Mouse (Mus musculus) MEL (cell line): ENCODE measurements at regions not wholly inside any gene's neighbourhood (a gene's known extent, or its start where the extent isn't known, plus 50 kb on each side); places are given as distances from the start of the nearest gene placed in this dataset.
"Not testable (repeated sequence)": the region's sequence is repeated elsewhere in the genome, so short reads cannot be mapped to it uniquely, and the experiment has no call there.

Experiments
- DNase-seq: peaks from one replicate; pipeline ENCODE4 v3.0.0; 2011; ENCODE audit warnings: low read depth, low spot score
- H3K27ac ChIP-seq: 2 replicates; pipeline ENCODE4 v1.5.1; 2012; ENCODE audit warnings: low read depth, mild to moderate bottlenecking, control low read depth, low read length, moderate library complexity; ENCODE audit not compliant: control insufficient read depth
- H3K27me3 ChIP-seq, 2 experiments: fragments of 150-350 bp in 1 of 2; sonication (generic) in 1 of 2; 2 replicates each; pipeline ENCODE4 v1.6.1; 2012; ENCODE audit warnings: low read length in 2 of 2, mild to moderate bottlenecking in 2 of 2, improper control_type of control experiment in 1 of 2, moderate library complexity in 1 of 2; ENCODE audit not compliant: insufficient read depth in 2 of 2, control insufficient read depth in 1 of 2
- H3K36me3 ChIP-seq, 2 experiments: 2 replicates each; pipeline ENCODE4 v1.6.1; 2012 to 2014; ENCODE audit warnings: low read length in 2 of 2, improper control_type of control experiment in 1 of 2, inconsistent platforms in 1 of 2, mild to moderate bottlenecking in 1 of 2; ENCODE audit not compliant: insufficient read depth in 2 of 2, control insufficient read depth in 1 of 2
- H3K4me1 ChIP-seq, 2 experiments: fragments of 150-350 bp in 1 of 2; sonication (generic) in 1 of 2; 2 replicates each; pipeline ENCODE4 v1.6.1; 2012; ENCODE audit warnings: low read length in 2 of 2, improper control_type of control experiment in 1 of 2, mild to moderate bottlenecking in 1 of 2; ENCODE audit not compliant: insufficient read depth in 2 of 2, control insufficient read depth in 1 of 2
- H3K4me3 ChIP-seq, 2 experiments: fragments of 150-350 bp in 1 of 2; sonication (generic) in 1 of 2; 2 replicates each; pipeline ENCODE4 v1.5.1; 2012; ENCODE audit warnings: low read depth in 2 of 2, low read length in 2 of 2, mild to moderate bottlenecking in 2 of 2, moderate library complexity in 2 of 2, control low read depth in 1 of 2, improper control_type of control experiment in 1 of 2; ENCODE audit not compliant: control insufficient read depth in 1 of 2, insufficient read depth in 1 of 2
- H3K79me2 ChIP-seq: 2 replicates; pipeline ENCODE4 v1.6.1; 2012; ENCODE audit warnings: mild to moderate bottlenecking, low read length, moderate library complexity; ENCODE audit not compliant: control insufficient read depth, poor library complexity, insufficient read depth
- H3K9ac ChIP-seq: 2 replicates; pipeline ENCODE4 v1.6.1; 2012; ENCODE audit warnings: low read depth, mild to moderate bottlenecking, control low read depth, low read length, moderate library complexity; ENCODE audit not compliant: control insufficient read depth, poor library complexity, severe bottlenecking
- H3K9me3 ChIP-seq: fragments of 150-350 bp; sonication (generic); replicated peaks from 2 replicates; pipeline ENCODE4 v1.6.1; 2012; ENCODE audit warnings: mild to moderate bottlenecking, low read length, improper control_type of control experiment, moderate library complexity; ENCODE audit not compliant: insufficient read depth
- CHD1 ChIP-seq: IDR thresholded peaks from 2 replicates; pipeline ENCODE4 v1.6.1; 2012; ENCODE audit warnings: low read depth, mild to moderate bottlenecking, inconsistent platforms, low read length, improper control_type of control experiment
- CTCF ChIP-seq, 3 experiments: IDR thresholded peaks in 2 of 3; conservative IDR thresholded peaks in 1 of 3; 2 replicates each; pipeline ENCODE4 v1.5.1; 2011 to 2012; ENCODE audit warnings: low read length in 3 of 3, low read depth in 2 of 3, mild to moderate bottlenecking in 2 of 3, improper control_type of control experiment in 1 of 3, inconsistent platforms in 1 of 3, mixed read lengths in 1 of 3, moderate library complexity in 1 of 3; ENCODE audit not compliant: control insufficient read depth in 1 of 3, insufficient read depth in 1 of 3, poor library complexity in 1 of 3, severe bottlenecking in 1 of 3
- ELF1 ChIP-seq: IDR thresholded peaks from 2 replicates; pipeline ENCODE4 v1.6.1; 2014; ENCODE audit warnings: low read depth, mild to moderate bottlenecking, inconsistent platforms, low read length, improper control_type of control experiment, moderate library complexity
- EP300 ChIP-seq, 2 experiments: IDR thresholded peaks; 2 replicates each; pipeline ENCODE4 v1.6.1; 2011; ENCODE audit warnings: improper control_type of control experiment in 2 of 2, low read length in 2 of 2, low read depth in 1 of 2, mild to moderate bottlenecking in 1 of 2
- GABPA ChIP-seq: IDR thresholded peaks from 2 replicates; pipeline ENCODE4 v1.6.1; 2012; ENCODE audit warnings: low read depth, mild to moderate bottlenecking, inconsistent platforms, low read length, improper control_type of control experiment, moderate library complexity
- MAFK ChIP-seq: IDR thresholded peaks from 2 replicates; pipeline ENCODE4 v1.6.1; 2011; ENCODE audit warnings: low read depth, mild to moderate bottlenecking, low read length, improper control_type of control experiment, borderline replicate concordance
- MAZ ChIP-seq: IDR thresholded peaks from 2 replicates; pipeline ENCODE4 v1.6.1; 2012; ENCODE audit warnings: low read depth, mild to moderate bottlenecking, inconsistent platforms, low read length, improper control_type of control experiment
- MYB ChIP-seq: IDR thresholded peaks from 2 replicates; pipeline ENCODE4 v1.6.1; 2011; ENCODE audit warnings: mild to moderate bottlenecking, low read depth, low read length, improper control_type of control experiment
- SMC3 ChIP-seq: IDR thresholded peaks from 2 replicates; pipeline ENCODE4 v1.6.1; 2011; ENCODE audit warnings: low read depth, low read length, improper control_type of control experiment
- TAL1 ChIP-seq: IDR thresholded peaks from 2 replicates; pipeline ENCODE4 v1.6.1; 2012; ENCODE audit warnings: mild to moderate bottlenecking, inconsistent platforms, low read length, moderate library complexity, mixed read lengths
- USF1 ChIP-seq: IDR thresholded peaks from 2 replicates; pipeline ENCODE4 v1.6.1; 2014; ENCODE audit warnings: low read depth, mild to moderate bottlenecking, inconsistent platforms, low read length, improper control_type of control experiment, moderate library complexity
- ZMIZ1 ChIP-seq: IDR thresholded peaks from 2 replicates; pipeline ENCODE4 v1.6.1; 2012; ENCODE audit warnings: low read depth, mild to moderate bottlenecking, inconsistent platforms, low read length, improper control_type of control experiment, moderate library complexity

DNA sequence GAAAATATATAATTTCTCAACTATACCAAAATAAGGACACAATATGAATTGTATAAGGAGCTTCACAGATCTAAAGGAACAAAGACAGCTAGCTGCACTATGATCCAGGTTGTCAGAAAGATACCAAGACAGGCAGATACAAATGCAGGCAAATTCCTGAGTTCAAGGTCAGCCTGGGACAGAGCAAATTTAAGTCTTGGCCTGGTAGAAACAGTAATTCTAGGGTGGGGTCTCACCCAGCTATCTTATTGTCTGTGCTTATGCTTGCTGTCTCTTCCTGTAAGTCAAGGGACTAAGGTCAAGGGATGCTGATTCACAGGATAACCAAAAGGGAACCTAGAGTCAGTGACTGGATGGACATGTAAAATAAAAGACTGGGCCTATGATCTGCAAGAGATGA, 250.4 kb downstream of the Nucb2 start:
- H3K27me3 ChIP-seq, result no peaks in the 10 kb centered on the region
- H3K4me1 ChIP-seq, result no peaks in the 10 kb centered on the region
- H3K9me3 ChIP-seq, result no peaks in the 10 kb centered on the region
- no peaks in the 10 kb centered on the region for H3K79me2 ChIP-seq
- H3K4me3 ChIP-seq, result no peak overlapping the region
- no peak overlapping the region for H3K27ac ChIP-seq
- H3K36me3 ChIP-seq, result no peaks in the 10 kb centered on the region
- no peak overlapping the region for H3K9ac ChIP-seq
- TF ChIP-seq CHD1 (no peak), TAL1 (no peak)
- DNase-seq, result no peak

DNA sequence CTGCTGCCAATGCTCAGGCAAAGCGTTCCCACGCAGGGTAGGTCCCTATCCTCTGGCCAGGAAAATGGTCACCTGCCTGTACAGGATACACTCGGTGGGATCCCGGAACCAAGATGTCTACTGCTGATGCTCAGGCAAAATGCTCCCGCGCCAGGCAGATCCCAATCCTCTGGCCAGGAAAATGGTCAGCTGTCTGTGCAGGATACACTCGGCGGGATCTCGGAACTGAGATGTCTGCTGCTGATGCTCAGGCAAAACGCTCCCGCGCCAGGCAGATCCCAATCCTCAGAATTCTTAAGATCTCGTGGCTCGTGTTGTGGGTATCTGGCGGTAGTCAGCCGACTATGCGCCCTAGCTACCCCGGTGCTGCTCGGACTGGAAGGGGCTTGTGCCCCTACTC, 288.0 kb downstream of the Nucb2 start:
- not testable (repeated sequence) for H3K4me1 ChIP-seq, H3K36me3 ChIP-seq, H3K9me3 ChIP-seq, H3K27me3 ChIP-seq, H3K27ac ChIP-seq, H3K79me2 ChIP-seq, H3K4me3 ChIP-seq, DNase-seq, H3K9ac ChIP-seq

DNA sequence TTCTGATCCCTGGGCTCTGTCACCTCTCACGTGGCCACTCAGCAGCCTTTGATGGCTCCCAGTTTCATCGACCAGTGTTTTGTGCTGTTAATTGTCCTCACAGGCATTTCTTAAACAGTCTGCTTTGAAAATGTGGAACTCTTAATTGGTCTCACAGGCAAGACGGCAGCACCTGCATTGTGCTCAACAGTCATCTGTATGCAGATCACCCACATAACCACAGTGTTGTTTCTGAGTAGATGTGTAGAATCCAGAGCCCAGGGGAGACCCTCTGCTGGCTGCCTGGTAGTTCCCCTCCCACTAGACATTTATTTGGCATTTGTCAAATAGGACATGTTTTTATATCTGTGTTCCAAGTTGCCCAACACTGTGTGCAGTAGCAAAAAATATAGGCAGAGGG, 304.3 kb downstream of the Nucb2 start:
- no peaks in the 10 kb centered on the region for H3K4me1 ChIP-seq
- DNase-seq, result no peak
- TF ChIP-seq EP300 (IDR thresholded peaks at IDR 0.05; ENCODE audit: low read depth in 1 of 2, low read length in 2 of 2), result no peak
- no peak for TF ChIP-seq MYB
- no peak for TF ChIP-seq USF1
- no peak for TF ChIP-seq GABPA
- no peak for TF ChIP-seq ELF1
- TF ChIP-seq SMC3, result no peak
- TF ChIP-seq CTCF (IDR thresholded peaks at IDR 0.05 in 2 of 3, conservative IDR thresholded peaks at IDR 0.05 in 1 of 3; ENCODE audit: control insufficient read depth in 1 of 3, insufficient read depth in 1 of 3, low read depth in 2 of 3, low read length in 3 of 3, poor library complexity in 1 of 3, severe bottlenecking in 1 of 3), result no peak
- TF ChIP-seq MAZ, result no peak
- no peak for TF ChIP-seq MAFK
- TF ChIP-seq ZMIZ1, result no peak

More for the DNA sequence above, 304.3 kb downstream of the Nucb2 start:
- no peaks in the 10 kb centered on the region for H3K27me3 ChIP-seq
- H3K9ac ChIP-seq, result no peak overlapping the region
- no peak overlapping the region for H3K4me3 ChIP-seq
- no peaks in the 10 kb centered on the region for H3K9me3 ChIP-seq
- H3K36me3 ChIP-seq, result no peaks in the 10 kb centered on the region
- no peaks in the 10 kb centered on the region for H3K79me2 ChIP-seq
- no peak overlapping the region for H3K27ac ChIP-seq
